Mouse (Mus musculus): ENCODE results near the gene Gcsh.

The Gcsh gene

GRCm38 (mm10) chr8:116993095-116993867, at the start of gene Gcsh:
Gene Gcsh (minus strand): TSS chr8:116993537.
- in situ Hi-C loops (cut with MseI, MboI), result no loop called here

DNA sequence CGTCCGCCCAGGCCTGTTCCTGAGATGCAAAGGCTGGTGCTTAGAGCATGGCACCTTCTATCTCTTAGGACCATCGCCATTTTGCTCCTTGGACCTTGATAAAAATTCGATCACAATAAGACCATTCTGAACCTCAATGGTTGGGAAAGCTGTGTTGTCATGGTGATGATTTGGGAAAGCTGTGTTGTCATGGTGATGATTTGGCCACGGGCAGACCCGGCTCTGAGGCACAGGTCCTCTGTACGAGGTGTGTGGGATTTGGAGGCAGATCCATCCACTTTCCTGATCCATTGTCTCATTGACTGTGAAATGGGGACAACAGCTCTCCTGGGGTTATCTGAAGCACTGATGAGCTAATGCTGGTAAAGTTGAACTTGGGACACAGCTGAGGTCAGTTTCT, 46.5 kb upstream of the Gcsh start:
- in situ Hi-C loops (cut with MseI, MboI), result no loop called here

DNA sequence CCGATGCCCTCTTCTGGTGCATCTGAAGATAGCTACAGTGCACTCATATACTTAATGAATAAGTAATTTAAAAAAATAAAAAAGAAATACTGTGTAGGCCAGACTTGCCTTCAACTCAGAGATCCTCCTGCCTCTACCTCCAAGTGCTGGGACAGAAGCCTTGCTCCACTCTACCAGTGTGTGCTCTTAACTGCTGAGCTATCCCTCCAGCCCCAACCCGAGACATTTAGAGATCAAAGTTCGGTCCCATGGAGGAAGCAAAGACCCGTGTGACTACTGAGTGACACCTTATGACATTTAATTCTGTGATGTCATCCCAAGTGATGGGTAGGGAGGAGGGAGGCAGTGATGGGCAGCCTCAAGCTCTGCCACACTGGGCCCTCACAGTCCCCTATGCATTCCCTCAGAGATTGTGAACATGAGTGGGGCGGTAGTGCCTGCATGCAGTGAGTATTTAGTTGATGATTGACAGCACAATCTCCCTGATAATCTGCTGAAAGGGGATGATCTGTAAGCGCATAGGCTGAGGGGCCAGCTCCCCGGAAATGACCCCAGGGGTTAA, 44.1 kb upstream of the Gcsh start:
- in situ Hi-C loops (cut with MseI, MboI), result no loop called here

GRCm38 (mm10) chr8:117033393-117033792, 40.1 kb upstream of the Gcsh start:
- in situ Hi-C loops (cut with MseI, MboI), result no loop called here

DNA sequence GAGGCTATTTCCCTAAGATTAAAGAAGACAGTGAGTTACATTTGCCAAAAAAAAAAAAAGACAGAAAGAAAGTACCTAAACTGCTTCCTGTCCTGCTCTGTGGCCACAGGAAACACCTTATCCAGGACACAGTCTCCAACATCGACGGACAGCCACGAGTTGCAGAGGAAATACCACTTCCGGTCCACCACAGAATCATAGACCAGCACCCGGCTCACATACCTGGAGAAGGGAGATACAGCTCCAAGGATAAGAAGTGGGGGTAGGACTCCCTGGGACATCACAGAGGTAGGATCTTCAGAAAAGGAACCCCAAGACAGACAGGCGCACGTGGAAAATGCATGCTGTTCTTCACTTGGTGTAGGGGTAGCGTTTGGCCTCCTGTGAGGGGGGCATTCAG, 39.3 kb upstream of the Gcsh start:
- in situ Hi-C loops (cut with MseI, MboI), result no loop called here

DNA sequence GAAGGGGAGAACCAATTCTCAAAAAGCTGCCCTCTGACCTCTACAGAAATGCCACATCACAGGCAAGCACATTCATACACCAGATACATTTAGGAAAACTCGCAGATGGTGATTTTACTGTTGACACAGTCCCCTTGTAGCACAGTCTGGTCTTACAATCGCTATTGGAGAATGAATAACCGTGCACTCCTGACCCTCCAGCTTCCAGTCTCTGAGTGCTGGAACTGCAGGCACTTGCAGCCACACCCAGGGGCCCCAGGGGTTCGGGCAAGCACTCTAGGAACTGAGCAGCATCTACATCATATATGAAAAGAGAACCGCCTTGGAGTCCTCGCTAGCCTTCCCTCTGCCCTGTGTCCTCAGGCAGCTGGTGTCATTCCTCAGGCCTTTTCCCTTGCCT, 38.1 kb upstream of the Gcsh start:
- in situ Hi-C loops (cut with MseI, MboI), result no loop called here

- in situ Hi-C loops (cut with MseI, MboI), result no loop called here
These were observed 35.3 kb upstream of the Gcsh start for GRCm38 (mm10) chr8:117028686-117029085.

- in situ Hi-C loops (cut with MseI, MboI), result no loop called here
These were observed 34.3 kb upstream of the Gcsh start for GRCm38 (mm10) chr8:117027601-117028000.

- in situ Hi-C loops (cut with MseI, MboI), result no loop called here
These were observed 29.1 kb upstream of the Gcsh start for GRCm38 (mm10) chr8:117022297-117022993.

GRCm38 (mm10) chr8:117019323-117020275, 26.3 kb upstream of the Gcsh start:
- in situ Hi-C loops (cut with MseI, MboI), result no loop called here

GRCm38 (mm10) chr8:117017896-117018295, 24.6 kb upstream of the Gcsh start:
- in situ Hi-C loops (cut with MseI, MboI), result no loop called here

GRCm38 (mm10) chr8:117017006-117017405, 23.7 kb upstream of the Gcsh start:
- in situ Hi-C loops (cut with MseI, MboI), result no loop called here

DNA sequence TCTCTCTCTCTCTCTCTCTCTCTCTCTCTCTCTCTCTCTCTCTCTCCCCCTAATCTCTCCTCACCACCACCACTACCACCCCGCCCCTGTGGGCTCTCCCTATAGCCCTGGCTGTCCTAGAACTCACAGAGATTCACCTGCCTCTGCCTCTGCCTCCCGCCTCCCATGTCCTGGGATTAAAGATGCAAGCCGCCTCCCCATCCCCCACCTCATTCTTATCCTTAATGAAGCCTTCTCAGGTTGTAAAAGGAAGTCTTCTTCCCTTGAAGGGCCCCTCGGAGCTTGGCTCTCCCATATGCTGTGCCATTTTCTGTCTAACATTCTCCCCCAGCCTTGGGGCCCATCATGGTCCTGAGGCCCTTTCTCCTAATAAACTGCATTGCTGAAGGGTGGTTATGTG, 22.3 kb upstream of the Gcsh start:
- in situ Hi-C loops (cut with MseI, MboI), result no loop called here

- in situ Hi-C loops (cut with MseI, MboI), result no loop called here
These were observed 18.0 kb upstream of the Gcsh start for GRCm38 (mm10) chr8:117011366-117011765.

DNA sequence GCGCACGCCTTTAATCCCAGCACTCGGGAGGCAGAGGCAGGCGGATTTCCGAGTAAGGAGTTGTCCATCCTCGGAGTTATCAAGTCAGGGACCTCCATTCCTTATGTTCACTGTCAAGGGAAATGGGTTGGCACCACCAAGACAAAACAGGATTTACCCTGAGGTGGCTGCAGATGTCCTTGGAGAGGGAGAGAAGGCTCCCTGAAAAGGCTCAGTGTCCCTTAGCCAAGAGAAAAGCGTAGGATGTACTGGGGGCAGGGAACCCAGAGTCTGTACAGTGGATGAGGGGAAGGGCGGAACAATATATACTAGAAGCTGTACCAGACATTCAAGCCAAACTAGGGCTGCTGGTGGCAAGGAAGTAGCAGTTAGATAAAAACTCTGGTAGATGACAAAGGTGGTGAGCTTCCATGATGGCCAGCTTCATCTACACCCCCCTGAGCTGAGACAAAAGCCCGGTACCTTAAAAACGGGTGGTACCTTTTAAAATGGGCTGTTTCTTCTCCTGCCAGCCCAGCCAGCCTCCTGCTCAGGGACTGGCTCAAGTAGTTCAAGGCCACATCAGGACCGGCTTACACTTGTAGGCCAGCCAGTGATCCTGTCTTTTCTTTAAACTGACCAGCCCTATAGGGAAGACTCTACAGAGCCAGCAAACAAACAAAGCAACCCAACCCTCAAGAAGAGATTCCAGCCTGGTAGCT, 829 bp upstream of the Gcsh start:
- in situ Hi-C loops (cut with MseI, MboI), result no loop called here

DNA sequence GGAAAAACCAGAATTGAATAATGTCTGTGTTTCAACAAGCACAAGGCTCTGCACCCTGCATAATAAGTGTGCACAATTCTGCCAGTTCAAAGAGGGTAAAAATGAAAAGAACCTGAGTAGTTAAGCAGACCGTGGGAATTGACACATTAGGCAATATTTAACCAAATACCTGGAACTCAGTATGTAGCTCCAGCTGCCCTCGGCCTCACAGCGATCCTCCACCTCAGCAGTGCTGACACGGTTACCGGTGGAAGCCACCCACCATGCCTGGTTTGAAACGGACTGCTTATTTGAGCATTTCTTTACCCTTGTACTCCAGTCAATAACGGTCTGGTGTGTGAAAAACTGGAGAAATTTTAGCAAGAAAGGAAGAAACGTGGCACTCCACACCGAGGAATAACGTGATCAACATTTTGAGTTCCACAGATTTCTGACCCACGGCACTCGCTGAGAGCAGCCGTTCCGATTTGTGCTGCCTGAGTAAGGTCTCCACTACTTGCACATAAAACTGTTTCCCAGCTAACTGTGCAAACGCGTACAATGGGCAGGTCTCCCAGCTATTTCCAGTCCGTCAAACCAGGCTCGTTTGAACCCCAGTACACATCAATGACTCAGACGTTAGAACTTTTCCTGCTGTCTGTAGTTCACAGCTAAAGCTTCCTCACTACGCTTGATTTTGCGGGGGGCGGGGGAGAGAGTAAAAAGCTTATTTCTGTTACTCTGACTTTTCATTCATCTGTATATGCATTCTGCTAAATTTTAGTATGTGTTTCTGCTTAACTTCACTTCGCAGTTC, 963 bp downstream of the Gcsh start:
- in situ Hi-C loops (cut with MseI, MboI), result no loop called here

DNA sequence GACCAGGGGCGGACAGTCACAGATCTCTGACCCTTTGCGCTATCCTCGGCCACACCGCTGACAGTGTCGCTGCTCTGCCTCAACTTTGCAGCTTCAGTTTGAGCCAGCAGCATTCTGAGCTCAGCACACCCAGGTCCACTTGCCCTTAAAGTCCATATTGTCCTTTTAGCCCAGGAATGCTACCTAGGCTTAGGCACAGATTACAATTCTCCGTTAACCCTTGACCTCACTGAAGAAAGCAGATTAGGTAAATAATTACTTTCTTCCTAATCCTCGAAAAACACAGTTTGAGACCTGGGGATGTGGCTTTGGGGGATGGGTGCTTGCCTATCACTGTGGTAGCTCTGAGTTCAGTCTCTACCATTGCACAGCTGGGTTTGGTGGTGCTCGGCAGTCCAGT, 2.1 kb downstream of the Gcsh start:
- in situ Hi-C loops (cut with MseI, MboI), result no loop called here

DNA sequence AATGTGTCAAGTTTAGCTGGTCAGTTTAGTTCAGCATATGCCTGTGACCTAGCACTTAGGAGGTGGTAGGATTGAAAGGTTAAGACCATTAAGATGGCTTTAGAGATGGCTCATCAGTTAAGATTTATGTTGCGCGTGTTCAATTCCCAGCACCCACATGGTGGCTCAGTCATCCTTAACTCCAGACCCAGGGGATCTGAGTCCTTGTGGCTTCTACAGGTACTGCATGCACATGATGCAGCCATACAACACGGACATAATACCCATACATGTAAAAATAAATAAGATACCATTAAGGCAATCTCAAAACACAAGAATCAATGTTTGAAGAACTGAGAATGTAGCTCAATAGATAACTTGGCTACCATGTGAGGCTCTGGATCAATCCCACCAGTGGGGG, 3.5 kb downstream of the Gcsh start:
- in situ Hi-C loops (cut with MseI, MboI), result no loop called here

DNA sequence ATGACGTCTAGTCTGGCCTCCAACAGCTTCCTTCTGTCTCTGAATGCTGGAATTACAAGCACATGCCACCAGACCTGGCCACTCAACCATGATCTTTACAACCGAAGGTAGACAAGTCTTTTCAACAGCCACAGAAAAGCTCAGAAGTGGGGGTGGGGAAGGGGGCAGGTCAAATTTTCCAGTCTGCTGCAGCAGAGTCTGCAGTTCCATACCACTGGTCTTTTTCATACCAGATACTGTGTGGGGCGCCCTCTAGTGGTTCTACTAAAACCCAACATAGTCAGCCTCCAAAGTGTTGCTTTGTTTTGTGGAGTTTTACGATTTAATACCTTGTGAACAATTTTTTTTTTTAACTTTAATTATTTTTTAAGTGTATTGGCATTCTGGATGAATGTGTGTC, 13.2 kb downstream of the Gcsh start:
- in situ Hi-C loops (cut with MseI, MboI), result no loop called here

DNA sequence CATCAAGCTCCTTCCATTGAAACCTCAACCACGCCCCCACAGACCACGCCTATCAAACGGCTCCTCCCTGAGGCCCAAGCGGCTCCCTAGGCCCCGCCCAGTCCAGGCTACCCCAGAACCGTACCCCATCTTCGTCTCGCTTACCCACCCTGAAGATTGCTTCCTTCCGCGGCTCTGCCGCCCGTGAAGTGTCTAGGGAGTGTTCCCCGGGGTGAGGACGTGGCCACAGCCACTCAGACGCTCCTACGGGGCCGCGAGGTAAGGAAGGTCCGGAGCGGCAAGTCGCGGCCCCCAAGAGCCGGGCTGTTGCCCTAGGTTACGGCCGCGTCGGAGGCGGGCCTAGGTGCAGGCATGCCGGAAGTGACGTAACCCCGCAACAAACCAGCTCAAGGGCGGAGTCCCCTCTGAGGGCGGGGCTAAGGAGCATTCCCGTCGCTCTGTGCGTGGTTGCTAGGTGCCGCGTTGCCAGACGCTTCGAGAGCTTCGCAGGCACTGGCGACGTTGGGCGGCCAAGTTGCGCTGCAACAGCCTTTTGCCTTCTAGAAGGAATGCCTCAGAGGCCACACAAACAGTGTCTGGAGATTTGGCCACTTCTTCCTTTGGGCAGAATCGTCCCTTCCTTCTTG, 14.6 kb downstream of the Gcsh start, which contains the start of gene 1700030J22Rik:
TSS of gene 1700030J22Rik (minus strand) at position 329 of the 626 bp plus-strand sequence.
- in situ Hi-C loops (cut with MseI, MboI), result no loop called here

Measured in mouse trophoblast stem cell (cell line).